In the genomic region with DNA sequence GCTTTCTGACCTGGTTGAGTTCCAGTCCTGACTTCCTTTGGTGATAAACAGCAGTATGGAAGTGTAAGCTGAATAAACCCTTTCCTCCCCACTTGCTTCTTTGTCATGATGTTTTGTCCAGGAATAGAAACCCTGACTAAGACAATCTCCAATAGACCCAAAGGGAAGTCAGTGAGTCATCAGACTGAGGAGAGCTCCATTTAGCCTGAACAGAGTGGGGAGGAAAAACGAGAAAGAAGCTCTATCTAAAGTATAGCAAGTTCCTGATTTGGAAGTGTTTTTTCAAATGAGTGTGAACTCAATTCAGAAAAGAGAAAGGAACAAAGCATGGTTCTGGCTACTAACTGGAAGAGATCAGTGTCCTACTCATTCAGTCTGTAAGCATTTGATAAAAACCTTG, we compare ENCODE assay signal across 35 mouse cellular contexts. TPM values are rescaled to one million over a fixed set of nuclear protein-coding genes. Genes with fewer than 3 reads are reported as not detected.
"Had no signal": no experiment of that assay in that cellular context is flagged by ENCODE, and none has a peak within 500 bp of the region (broad histone marks: within the 10 kb centered on the region; RNA-seq: fewer than 3 reads in every experiment).

No protein-coding gene starts in this region.

RNA-seq across cellular contexts. Expression of a gene that starts 30.6 kb away (rescaled TPM):
- total RNA-seq: gastrocnemius, adult 18-20 months; gastrocnemius, adult 8-10 months; gastrocnemius, postnatal 14 days; gastrocnemius, postnatal 36 days; heart, adult 2 months; heart, postnatal 14 days; heart, postnatal 36 days; hematopoietic stem cell, adult 5-6 weeks; hindbrain, postnatal 0 days; layer of hippocampus, adult 18-20 months; layer of hippocampus, postnatal 14 days; layer of hippocampus, postnatal 36 days; left cerebral cortex, postnatal 14 days had no signal
- polyA plus RNA-seq: heart, adult 2 months; heart, embryonic 11.5 days; heart, embryonic 13.5 days; heart, embryonic 15.5 days; heart, postnatal 0 days; hindbrain, embryonic 11.5 days; hindbrain, embryonic 13.5 days; hindbrain, embryonic 15.5 days; hindbrain, postnatal 0 days; intestine, embryonic 14.5 days; intestine, embryonic 16.5 days; kidney, embryonic 15.5 days; kidney, postnatal 0 days; large intestine, adult 2 months; limb, embryonic 10.5 days; limb, embryonic 12.5 days; liver, embryonic 12.5 days had no signal

RNA-seq across cellular contexts. Expression of a gene that starts 30.8 kb away (rescaled TPM):
- total RNA-seq: gastrocnemius, adult 18-20 months; gastrocnemius, adult 8-10 months; gastrocnemius, postnatal 14 days; gastrocnemius, postnatal 36 days; heart, adult 2 months; heart, postnatal 14 days; heart, postnatal 36 days; hematopoietic stem cell, adult 5-6 weeks; hindbrain, postnatal 0 days; layer of hippocampus, adult 18-20 months; layer of hippocampus, adult 8-10 months; layer of hippocampus, postnatal 14 days; layer of hippocampus, postnatal 36 days; left cerebral cortex, adult 18-20 months; left cerebral cortex, adult 8-10 months; left cerebral cortex, postnatal 14 days; left cerebral cortex, postnatal 36 days had no signal
- polyA plus RNA-seq: gonadal fat pad, adult 2 months; heart, adult 2 months; heart, embryonic 11.5 days; heart, embryonic 13.5 days; heart, embryonic 15.5 days; heart, postnatal 0 days; hindbrain, embryonic 11.5 days; hindbrain, embryonic 13.5 days; hindbrain, embryonic 15.5 days; hindbrain, postnatal 0 days; intestine, embryonic 14.5 days; intestine, embryonic 16.5 days; kidney, adult 2 months; kidney, embryonic 15.5 days; kidney, postnatal 0 days; large intestine, adult 2 months; limb, embryonic 10.5 days; limb, embryonic 12.5 days; limb, embryonic 14.5 days; liver, embryonic 12.5 days had no signal

RNA-seq across cellular contexts. Expression of a gene that starts 39.0 kb away (rescaled TPM):
- total RNA-seq: gastrocnemius, adult 18-20 months; gastrocnemius, adult 8-10 months; gastrocnemius, postnatal 14 days; gastrocnemius, postnatal 36 days; heart, adult 2 months; heart, postnatal 14 days; heart, postnatal 36 days; hematopoietic stem cell, adult 5-6 weeks; hindbrain, postnatal 0 days; layer of hippocampus, adult 18-20 months; layer of hippocampus, adult 8-10 months; layer of hippocampus, postnatal 14 days; layer of hippocampus, postnatal 36 days; left cerebral cortex, adult 18-20 months; left cerebral cortex, adult 8-10 months; left cerebral cortex, postnatal 14 days; left cerebral cortex, postnatal 36 days had no signal
- polyA plus RNA-seq: gonadal fat pad, adult 2 months; heart, adult 2 months; heart, embryonic 11.5 days; heart, embryonic 13.5 days; heart, embryonic 15.5 days; heart, postnatal 0 days; hindbrain, embryonic 11.5 days; hindbrain, embryonic 13.5 days; hindbrain, embryonic 15.5 days; hindbrain, postnatal 0 days; intestine, embryonic 14.5 days; intestine, embryonic 16.5 days; kidney, adult 2 months; kidney, embryonic 15.5 days; kidney, postnatal 0 days; large intestine, adult 2 months; limb, embryonic 10.5 days; limb, embryonic 12.5 days; limb, embryonic 14.5 days; liver, embryonic 12.5 days had no signal

RNA-seq across cellular contexts. Expression of a gene that starts 46.1 kb away (rescaled TPM):
- total RNA-seq: gastrocnemius, adult 18-20 months; gastrocnemius, adult 8-10 months; gastrocnemius, postnatal 14 days; gastrocnemius, postnatal 36 days; heart, adult 2 months; heart, postnatal 14 days; heart, postnatal 36 days; hematopoietic stem cell, adult 5-6 weeks; hindbrain, postnatal 0 days; layer of hippocampus, adult 18-20 months; layer of hippocampus, postnatal 14 days; layer of hippocampus, postnatal 36 days; left cerebral cortex, adult 18-20 months; left cerebral cortex, postnatal 14 days had no signal
- polyA plus RNA-seq: gonadal fat pad, adult 2 months; heart, adult 2 months; heart, embryonic 11.5 days; heart, embryonic 13.5 days; heart, embryonic 15.5 days; heart, postnatal 0 days; hindbrain, embryonic 11.5 days; hindbrain, embryonic 13.5 days; hindbrain, embryonic 15.5 days; hindbrain, postnatal 0 days; intestine, embryonic 14.5 days; intestine, embryonic 16.5 days; kidney, adult 2 months; kidney, embryonic 15.5 days; kidney, postnatal 0 days; large intestine, adult 2 months; limb, embryonic 10.5 days; limb, embryonic 12.5 days; limb, embryonic 14.5 days; liver, embryonic 12.5 days had no signal

RNA-seq across cellular contexts. Expression of a gene that starts 54.1 kb away (rescaled TPM):
- total RNA-seq: gastrocnemius, adult 18-20 months; gastrocnemius, adult 8-10 months; gastrocnemius, postnatal 14 days; gastrocnemius, postnatal 36 days; heart, adult 2 months; heart, postnatal 14 days; heart, postnatal 36 days; hematopoietic stem cell, adult 5-6 weeks; hindbrain, postnatal 0 days; layer of hippocampus, adult 18-20 months; layer of hippocampus, adult 8-10 months; layer of hippocampus, postnatal 14 days; layer of hippocampus, postnatal 36 days; left cerebral cortex, adult 18-20 months; left cerebral cortex, adult 8-10 months; left cerebral cortex, postnatal 14 days; left cerebral cortex, postnatal 36 days had no signal
- polyA plus RNA-seq: gonadal fat pad, adult 2 months; heart, adult 2 months; heart, embryonic 11.5 days; heart, embryonic 13.5 days; heart, embryonic 15.5 days; heart, postnatal 0 days; hindbrain, embryonic 11.5 days; hindbrain, embryonic 13.5 days; hindbrain, embryonic 15.5 days; hindbrain, postnatal 0 days; intestine, embryonic 14.5 days; intestine, embryonic 16.5 days; kidney, adult 2 months; kidney, embryonic 15.5 days; kidney, postnatal 0 days; large intestine, adult 2 months; limb, embryonic 10.5 days; limb, embryonic 12.5 days; limb, embryonic 14.5 days; liver, embryonic 12.5 days had no signal
